Comparison of ENCODE assay signal across 7 mouse cellular contexts in the genomic region with DNA sequence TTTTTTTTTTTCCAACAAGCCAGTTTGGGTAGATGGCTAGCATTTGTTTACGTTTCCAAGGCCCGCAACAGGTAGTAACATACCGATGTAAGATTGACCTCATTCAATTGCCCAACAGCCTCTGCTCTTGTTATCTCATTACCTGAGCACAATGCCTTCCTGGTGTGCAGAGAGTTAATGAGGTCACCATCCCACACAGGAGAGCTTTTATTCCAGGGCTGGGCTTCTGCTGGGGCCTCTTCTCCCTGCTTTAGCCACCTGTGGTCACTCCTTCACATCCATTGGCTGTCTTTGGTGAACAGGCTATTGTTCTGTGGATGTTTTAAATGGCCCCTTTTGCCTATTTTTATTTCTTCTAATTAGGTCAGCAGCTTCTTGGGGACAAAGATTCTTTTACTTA.
"Had no signal": no experiment of that assay in that cellular context is flagged by ENCODE, and none has a peak within 500 bp of the region (broad histone marks: within the 10 kb centered on the region; RNA-seq: fewer than 3 reads in every experiment).

No protein-coding gene starts in this region.

- H3K36me3 ChIP-seq: limb, embryonic 10.5 days; midbrain, embryonic 12.5 days; stomach, embryonic 15.5 days had no signal

- H3K27me3 ChIP-seq: midbrain, embryonic 12.5 days; stomach, embryonic 15.5 days had no signal

- H3K27ac ChIP-seq: limb, embryonic 10.5 days; midbrain, embryonic 12.5 days had no signal

- H3K9me3 ChIP-seq: limb, embryonic 10.5 days; midbrain, embryonic 12.5 days; stomach, embryonic 15.5 days had no signal

- H3K4me2 ChIP-seq: liver, embryonic 11.5 days; midbrain, embryonic 12.5 days; stomach, embryonic 15.5 days had no signal

- H3K4me3 ChIP-seq: limb, embryonic 10.5 days; midbrain, embryonic 12.5 days; stomach, embryonic 15.5 days had no signal

- H3K9ac ChIP-seq: midbrain, embryonic 12.5 days; stomach, embryonic 15.5 days had no signal

- DNase-seq: kidney, adult 9 months; kidney, postnatal 10 days; thymus, postnatal 4 days had no signal
